Mouse (Mus musculus): ENCODE data around the gene Gm3285. TPM values are rescaled to one million over a fixed set of nuclear protein-coding genes. Genes with fewer than 3 reads are reported as not detected.

Gene Gm3285
- polyA plus RNA-seq, 1 experiment from 2014 or later: not detected

DNA sequence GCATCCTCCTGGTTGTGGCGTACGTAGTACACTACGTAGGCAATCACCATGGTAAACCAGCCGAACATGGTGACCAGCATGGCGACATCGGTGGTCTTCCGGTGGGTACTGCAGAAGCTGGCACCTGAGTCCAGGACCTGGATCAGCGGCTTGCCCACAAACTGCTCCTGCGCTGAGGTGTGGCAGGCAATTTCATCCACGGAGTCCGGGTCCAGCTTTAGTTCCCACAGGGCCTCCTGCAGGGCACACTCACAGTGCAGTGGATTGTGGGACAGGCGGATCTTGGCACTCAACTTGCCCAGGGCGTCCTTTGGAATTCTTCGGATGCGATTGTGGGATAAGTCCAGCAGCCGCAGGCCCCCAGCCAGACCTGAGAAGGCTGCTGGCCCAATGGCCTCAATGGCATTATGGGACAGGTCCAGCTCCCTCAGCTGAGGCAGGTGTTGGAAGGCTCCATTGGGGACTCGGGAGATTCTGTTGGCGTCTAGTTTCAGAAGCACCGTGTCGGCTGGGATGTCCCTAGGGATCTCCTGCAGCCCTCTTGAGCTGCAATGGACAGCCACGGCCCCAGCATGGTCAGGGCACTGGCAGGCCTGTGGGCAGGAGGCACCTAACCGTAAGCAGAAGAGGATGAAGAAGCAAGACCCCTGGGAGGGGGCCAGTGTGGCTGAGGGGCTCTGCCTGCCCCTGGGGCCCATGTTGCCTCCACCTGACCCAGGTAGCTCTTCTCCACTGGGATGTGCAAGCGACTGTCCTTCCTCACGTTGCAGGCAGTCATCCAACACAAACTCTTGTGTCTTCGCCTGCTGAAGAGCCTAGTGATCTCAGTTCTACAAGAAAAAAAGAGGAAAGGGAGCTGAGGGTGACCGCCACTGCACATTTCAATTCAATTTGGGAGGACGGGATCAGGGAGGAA is 39.4 kb downstream of the Gm3285 start:
- Histone ChIP-seq H3K4me1 (ENCODE audit: control insufficient read depth, insufficient read depth, low read length) (no peaks in the 10 kb centered on the region; the same call in 1 of the 2 replicates), H3K36me3 (replicated peaks; ENCODE audit: control insufficient read depth, insufficient read depth, low read depth, low read length) (no peaks in the 10 kb centered on the region), H3K4me3 (ENCODE audit: low read depth, low read length) (no peak overlapping the region), H3K27ac (replicated peaks; ENCODE audit: low read depth, low read length) (no peak overlapping the region), H3K27me3 (ENCODE audit: control insufficient read depth, insufficient read depth, low read length) (peaks cover 2% of the 10 kb centered on the region; the same call in 1 of the 2 replicates), H3K9ac (replicated peaks; ENCODE audit: low read length) (no peak overlapping the region), H3K4me2 (ENCODE audit: low read depth, low read length) (peak overlapping the region; percentile 93), H3K9me3 (replicated peaks; ENCODE audit: control insufficient read depth, low read length) (no peaks in the 10 kb centered on the region)
- DNase-seq (ENCODE audit: low spot score): no peak
- ATAC-seq (replicated peaks; ENCODE audit: insufficient number of reproducible peaks, low FRiP score, low TSS enrichment, low read depth): no peak
- WGBS: 85% methylated on average over 27 of the region's 27 CpGs

GRCm38 (mm10) chr10:77901871-77902210 is 40.1 kb downstream of the Gm3285 start:
- H3K4me2 ChIP-seq (ENCODE audit: low read depth, low read length): peak overlapping the region; percentile 93
- 2% methylated on average over 14 of the region's 14 CpGs for WGBS
- DNase-seq (ENCODE audit: low spot score) (no peak), ATAC-seq (replicated peaks; ENCODE audit: insufficient number of reproducible peaks, low FRiP score, low TSS enrichment, low read depth) (peak; percentile 16)
- no peak overlapping the region for H3K27ac ChIP-seq (replicated peaks; ENCODE audit: low read depth, low read length)
- H3K27me3 ChIP-seq (ENCODE audit: control insufficient read depth, insufficient read depth, low read length): peaks cover 2% of the 10 kb centered on the region; the same call in 1 of the 2 replicates
- H3K4me1 ChIP-seq (ENCODE audit: control insufficient read depth, insufficient read depth, low read length): no peaks in the 10 kb centered on the region; the same call in 1 of the 2 replicates
- no peaks in the 10 kb centered on the region for H3K36me3 ChIP-seq (replicated peaks; ENCODE audit: control insufficient read depth, insufficient read depth, low read depth, low read length)
- peak overlapping the region; percentile 70 for H3K9ac ChIP-seq (replicated peaks; ENCODE audit: low read length)
- H3K4me3 ChIP-seq (ENCODE audit: low read depth, low read length): peak overlapping the region; percentile 61
- no peaks in the 10 kb centered on the region for H3K9me3 ChIP-seq (replicated peaks; ENCODE audit: control insufficient read depth, low read length)

DNA sequence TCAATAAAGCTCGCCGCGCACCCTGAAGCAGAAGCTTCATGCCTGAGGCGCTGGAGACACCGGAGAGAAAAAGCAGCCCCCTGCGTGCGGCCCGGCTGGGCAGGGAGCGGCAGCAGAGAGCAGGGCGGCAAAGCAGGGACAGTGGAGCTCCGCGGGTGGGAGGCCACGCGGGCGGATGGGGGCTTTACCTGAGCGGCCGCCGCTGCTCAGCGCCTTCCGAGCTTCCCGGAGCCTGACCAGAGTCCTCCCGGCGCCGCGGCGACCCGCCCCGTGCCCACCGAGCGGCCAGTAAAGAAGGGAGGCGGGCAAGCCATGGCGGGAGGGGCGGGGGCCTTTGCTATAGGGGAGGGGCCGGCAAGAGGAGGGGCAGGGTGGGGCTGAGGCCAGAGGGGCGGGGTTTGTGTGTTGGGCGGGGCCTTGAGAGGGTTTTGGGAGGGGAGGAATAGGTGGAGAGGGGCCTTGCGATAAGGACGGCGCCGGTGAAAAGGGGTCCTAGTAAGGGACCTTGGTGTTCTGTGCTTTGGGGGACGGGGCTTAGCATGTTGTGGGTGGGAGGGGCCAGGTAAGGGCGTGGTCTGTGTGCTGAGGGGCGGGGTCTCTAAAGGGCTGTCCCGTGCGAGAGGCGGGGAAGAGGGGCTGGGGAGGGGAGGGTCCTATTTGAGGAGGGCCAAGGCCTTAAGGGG is 40.6 kb downstream of the Gm3285 start, which contains the start of gene Lrrc3:
TSS of gene Lrrc3 (minus strand) at position 326 of the 683 bp plus-strand sequence.
- peak within 1 kb of the TSS; percentile 93 for H3K4me2 ChIP-seq (ENCODE audit: low read depth, low read length)
- peak; percentile 73 for DNase-seq (ENCODE audit: low spot score)
- peak within 1 kb of the TSS; percentile 61 for H3K4me3 ChIP-seq (ENCODE audit: low read depth, low read length)
- no peak within 1 kb of the TSS for H3K27ac ChIP-seq (replicated peaks; ENCODE audit: low read depth, low read length)
- ATAC-seq (replicated peaks; ENCODE audit: insufficient number of reproducible peaks, low FRiP score, low TSS enrichment, low read depth): peak; percentile 63
- H3K36me3 ChIP-seq (replicated peaks; ENCODE audit: control insufficient read depth, insufficient read depth, low read depth, low read length): no peaks in the 10 kb centered on the region
- H3K4me1 ChIP-seq (ENCODE audit: control insufficient read depth, insufficient read depth, low read length): no peaks in the 10 kb centered on the region; the same call in 1 of the 2 replicates
- WGBS: under 1% methylated on average over 43 of the region's 46 CpGs
- no peaks in the 10 kb centered on the region for H3K9me3 ChIP-seq (replicated peaks; ENCODE audit: control insufficient read depth, low read length)
- H3K9ac ChIP-seq (replicated peaks; ENCODE audit: low read length): peak within 1 kb of the TSS; percentile 70
- H3K27me3 ChIP-seq (ENCODE audit: control insufficient read depth, insufficient read depth, low read length): peaks cover 2% of the 10 kb centered on the region; the same call in 1 of the 2 replicates

- 6% methylated on average over 33 of the region's 35 CpGs for WGBS
- no peak overlapping the region for H3K27ac ChIP-seq (replicated peaks; ENCODE audit: low read depth, low read length)
- H3K9me3 ChIP-seq (replicated peaks; ENCODE audit: control insufficient read depth, low read length): no peaks in the 10 kb centered on the region
- no peak overlapping the region for H3K9ac ChIP-seq (replicated peaks; ENCODE audit: low read length)
- peaks cover 2% of the 10 kb centered on the region; the same call in 1 of the 2 replicates for H3K27me3 ChIP-seq (ENCODE audit: control insufficient read depth, insufficient read depth, low read length)
- peak overlapping the region; percentile 61 for H3K4me3 ChIP-seq (ENCODE audit: low read depth, low read length)
- H3K36me3 ChIP-seq (replicated peaks; ENCODE audit: control insufficient read depth, insufficient read depth, low read depth, low read length): no peaks in the 10 kb centered on the region
- ATAC-seq (replicated peaks; ENCODE audit: insufficient number of reproducible peaks, low FRiP score, low TSS enrichment, low read depth) (peak; percentile 74), DNase-seq (ENCODE audit: low spot score) (peak; percentile 75)
- H3K4me1 ChIP-seq (ENCODE audit: control insufficient read depth, insufficient read depth, low read length): no peaks in the 10 kb centered on the region; the same call in 1 of the 2 replicates
- H3K4me2 ChIP-seq (ENCODE audit: low read depth, low read length): peak overlapping the region; percentile 93
Measured at GRCm38 (mm10) chr10:77902894-77903715, 41.3 kb downstream of the Gm3285 start.

Other genes with a start within 250 kb of the Gm3285 start
- 41.2 and 44.1 TPM in 2 replicates for gene Ube2g2, start 239.7 kb upstream of the Gm3285 start, polyA plus RNA-seq (2014; fragmentation: Nextera tagmentation; extraction: Ambion mirVana)
- gene Tspear, start 175.4 kb upstream of the Gm3285 start, polyA plus RNA-seq (2014; fragmentation: Nextera tagmentation; extraction: Ambion mirVana): 0.39 and 0.64 TPM in 2 replicates
- gene Gm19402, start 171.2 kb upstream of the Gm3285 start, polyA plus RNA-seq (2014; fragmentation: Nextera tagmentation; extraction: Ambion mirVana): not detected in 2 replicates
- not detected in 2 replicates for gene Gm9508, start 164.7 kb upstream of the Gm3285 start, polyA plus RNA-seq (2014; fragmentation: Nextera tagmentation; extraction: Ambion mirVana)
- not detected in 2 replicates for gene Gm10272, start 155.3 kb upstream of the Gm3285 start, polyA plus RNA-seq (2014; fragmentation: Nextera tagmentation; extraction: Ambion mirVana)
- not detected in 2 replicates for gene Gm10024, start 150.5 kb upstream of the Gm3285 start, polyA plus RNA-seq (2014; fragmentation: Nextera tagmentation; extraction: Ambion mirVana)
- gene Gm10142, start 146.2 kb upstream of the Gm3285 start, polyA plus RNA-seq (2014; fragmentation: Nextera tagmentation; extraction: Ambion mirVana): not detected in 2 replicates
- not detected in 2 replicates for gene Krtap12-1, start 141.4 kb upstream of the Gm3285 start, polyA plus RNA-seq (2014; fragmentation: Nextera tagmentation; extraction: Ambion mirVana)
- not detected in 2 replicates for gene Gm10100, start 135.5 kb upstream of the Gm3285 start, polyA plus RNA-seq (2014; fragmentation: Nextera tagmentation; extraction: Ambion mirVana)
- gene Gm18596, start 119.3 kb upstream of the Gm3285 start, polyA plus RNA-seq (2014; fragmentation: Nextera tagmentation; extraction: Ambion mirVana): not detected in 2 replicates
- not detected in 2 replicates for gene Gm9736, start 110.6 kb upstream of the Gm3285 start, polyA plus RNA-seq (2014; fragmentation: Nextera tagmentation; extraction: Ambion mirVana)
- not detected in 2 replicates for gene Gm3233, start 102.3 kb upstream of the Gm3285 start, polyA plus RNA-seq (2014; fragmentation: Nextera tagmentation; extraction: Ambion mirVana)
- gene Gm3238, start 90.7 kb upstream of the Gm3285 start, polyA plus RNA-seq (2014; fragmentation: Nextera tagmentation; extraction: Ambion mirVana): not detected in 2 replicates
- gene Gm7138, start 85.0 kb upstream of the Gm3285 start, polyA plus RNA-seq (2014; fragmentation: Nextera tagmentation; extraction: Ambion mirVana): not detected in 2 replicates
- not detected in 2 replicates for gene Gm3250, start 79.4 kb upstream of the Gm3285 start, polyA plus RNA-seq (2014; fragmentation: Nextera tagmentation; extraction: Ambion mirVana)
- not detected in 2 replicates for gene Gm7137, start 73.8 kb upstream of the Gm3285 start, polyA plus RNA-seq (2014; fragmentation: Nextera tagmentation; extraction: Ambion mirVana)
- not detected in 2 replicates for gene Gm9639, start 66.9 kb upstream of the Gm3285 start, polyA plus RNA-seq (2014; fragmentation: Nextera tagmentation; extraction: Ambion mirVana)
- not detected in 2 replicates for gene Gm19668, start 62.8 kb upstream of the Gm3285 start, polyA plus RNA-seq (2014; fragmentation: Nextera tagmentation; extraction: Ambion mirVana)
- not detected in 2 replicates for gene Gm9507, start 50.1 kb upstream of the Gm3285 start, polyA plus RNA-seq (2014; fragmentation: Nextera tagmentation; extraction: Ambion mirVana)
- gene Gm2696, start 47.3 kb upstream of the Gm3285 start, polyA plus RNA-seq (2014; fragmentation: Nextera tagmentation; extraction: Ambion mirVana): not detected in 2 replicates
- not detected in 2 replicates for gene Krtap10-4, start 34.9 kb upstream of the Gm3285 start, polyA plus RNA-seq (2014; fragmentation: Nextera tagmentation; extraction: Ambion mirVana)
- not detected in 2 replicates for gene Krtap10-10, start 26.0 kb upstream of the Gm3285 start, polyA plus RNA-seq (2014; fragmentation: Nextera tagmentation; extraction: Ambion mirVana)
- not detected in 2 replicates for gene Gm36176, start 15.2 kb upstream of the Gm3285 start, polyA plus RNA-seq (2014; fragmentation: Nextera tagmentation; extraction: Ambion mirVana)
- not detected in 2 replicates for gene Gm10318, start 9.1 kb upstream of the Gm3285 start, polyA plus RNA-seq (2014; fragmentation: Nextera tagmentation; extraction: Ambion mirVana)
- gene Lrrc3, start 40.6 kb downstream of the Gm3285 start, polyA plus RNA-seq (2014; fragmentation: Nextera tagmentation; extraction: Ambion mirVana): 2.2 and 2.5 TPM in 2 replicates
- 0.43 and 0.86 TPM in 2 replicates for gene Trpm2, start 108.6 kb downstream of the Gm3285 start, polyA plus RNA-seq (2014; fragmentation: Nextera tagmentation; extraction: Ambion mirVana)
- 25.8 and 27.9 TPM in 2 replicates for gene 1810043G02Rik, start 116.5 kb downstream of the Gm3285 start, polyA plus RNA-seq (2014; fragmentation: Nextera tagmentation; extraction: Ambion mirVana)
- gene Pfkl, start 148.1 kb downstream of the Gm3285 start, polyA plus RNA-seq (2014; fragmentation: Nextera tagmentation; extraction: Ambion mirVana): 108 and 129 TPM in 2 replicates
- 0.20 TPM in 1 of 2 replicates, not detected in the other for gene Dnmt3l, start 180.0 kb downstream of the Gm3285 start, polyA plus RNA-seq (2014; fragmentation: Nextera tagmentation; extraction: Ambion mirVana)
- 0.11 TPM in 1 of 2 replicates, not detected in the other for gene Aire, start 181.6 kb downstream of the Gm3285 start, polyA plus RNA-seq (2014; fragmentation: Nextera tagmentation; extraction: Ambion mirVana)
- gene Icosl, start 207.3 kb downstream of the Gm3285 start, polyA plus RNA-seq (2014; fragmentation: Nextera tagmentation; extraction: Ambion mirVana): 2.1 and 2.4 TPM in 2 replicates